Mouse (Mus musculus): Measurements from ENCODE around the gene Dnmt3l.

Dnmt3l gene

GRCm38 (mm10) chr10:78037139-78037538 is 4.6 kb upstream of the Dnmt3l start:
- DNase-seq: no peak

GRCm38 (mm10) chr10:78042096-78042495 is 349 bp downstream of the Dnmt3l start:
- DNase-seq: no peak

- DNase-seq: no peak
Measured at GRCm38 (mm10) chr10:78042697-78043405, 1.1 kb downstream of the Dnmt3l start.

- peak; percentile 75 for DNase-seq
Measured at GRCm38 (mm10) chr10:78043406-78043836, 1.7 kb downstream of the Dnmt3l start, which contains the start of gene Aire. Gene Aire, minus strand, starts transcription at chr10:78043610.

- DNase-seq: no peak
Measured at GRCm38 (mm10) chr10:78044531-78044930, 2.8 kb downstream of the Dnmt3l start.

- no peak for DNase-seq
Measured at GRCm38 (mm10) chr10:78046388-78046787, 4.6 kb downstream of the Dnmt3l start.

- DNase-seq: no peak
Measured at GRCm38 (mm10) chr10:78048061-78048730, 6.4 kb downstream of the Dnmt3l start.

GRCm38 (mm10) chr10:78049519-78050035 is 7.8 kb downstream of the Dnmt3l start:
- no peak for DNase-seq

GRCm38 (mm10) chr10:78054633-78055565 is 13.2 kb downstream of the Dnmt3l start:
- DNase-seq: peak; percentile 41

- DNase-seq: no peak
Measured at GRCm38 (mm10) chr10:78057056-78057455, 15.3 kb downstream of the Dnmt3l start.

GRCm38 (mm10) chr10:78063122-78063521 is 21.4 kb downstream of the Dnmt3l start:
- DNase-seq: no peak

- DNase-seq: peak; percentile 68
Measured at GRCm38 (mm10) chr10:78067226-78067625, 25.5 kb downstream of the Dnmt3l start.

GRCm38 (mm10) chr10:78068541-78068940 is 26.8 kb downstream of the Dnmt3l start:
- no peak for DNase-seq

GRCm38 (mm10) chr10:78069101-78070011 is 27.6 kb downstream of the Dnmt3l start, which contains the start of gene Icosl:
Gene Icosl, plus strand, starts transcription at chr10:78069302.
- peak; percentile 90 for DNase-seq

- no peak for DNase-seq
Measured at GRCm38 (mm10) chr10:78074151-78074550, 32.4 kb downstream of the Dnmt3l start.

GRCm38 (mm10) chr10:78074977-78075376 is 33.2 kb downstream of the Dnmt3l start:
- DNase-seq: no peak

GRCm38 (mm10) chr10:78077862-78078261 is 36.1 kb downstream of the Dnmt3l start:
- DNase-seq: no peak

- DNase-seq: no peak
Measured at GRCm38 (mm10) chr10:78078276-78078675, 36.5 kb downstream of the Dnmt3l start.

GRCm38 (mm10) chr10:78079955-78080591 is 38.3 kb downstream of the Dnmt3l start:
- no peak for DNase-seq

- DNase-seq: no peak
Measured at GRCm38 (mm10) chr10:78084073-78084472, 42.3 kb downstream of the Dnmt3l start.

- DNase-seq: no peak
Measured at GRCm38 (mm10) chr10:78085711-78086110, 44.0 kb downstream of the Dnmt3l start.

Data from kidney, postnatal 10 days (tissue).